Mouse (Mus musculus): ENCODE measurements around the gene Id3. TPM values are rescaled to one million over a fixed set of nuclear protein-coding genes. Genes with fewer than 3 reads are reported as not detected.

Id3 gene
- polyA plus RNA-seq, 1 experiment from 2014 or later: 292 TPM

GRCm38 (mm10) chr4:136144126-136144926 is 1.0 kb downstream of the Id3 start:
- Histone ChIP-seq H3K9ac (peak overlapping the region; percentile 78), H3K36me3 (no peaks in the 10 kb centered on the region), H3K4me3 (replicated peaks) (peak overlapping the region; percentile 70), H3K4me2 (peak overlapping the region; percentile 71), H3K9me3 (no peaks in the 10 kb centered on the region), H3K27ac (peak overlapping the region; percentile 94), H3K27me3 (replicated peaks) (no peaks in the 10 kb centered on the region), H3K4me1 (peaks cover 54% of the 10 kb centered on the region)
- WGBS: under 1% methylated on average over 50 of the region's 50 CpGs
- no peak; the same call in 1 of the 2 replicates for ATAC-seq (ENCODE audit: insufficient read depth, low FRiP score, low read depth)

GRCm38 (mm10) chr4:136144927-136145292 is 1.6 kb downstream of the Id3 start:
- Histone ChIP-seq H3K4me2 (peak overlapping the region; percentile 71), H3K27ac (peak overlapping the region; percentile 94), H3K9ac (peak overlapping the region; percentile 78), H3K9me3 (no peaks in the 10 kb centered on the region), H3K36me3 (no peaks in the 10 kb centered on the region), H3K4me3 (replicated peaks) (peak overlapping the region; percentile 70), H3K4me1 (peaks cover 48% of the 10 kb centered on the region), H3K27me3 (replicated peaks) (no peaks in the 10 kb centered on the region)
- WGBS: under 1% methylated on average over 11 of the region's 11 CpGs
- ATAC-seq (ENCODE audit: insufficient read depth, low FRiP score, low read depth): no peak

GRCm38 (mm10) chr4:136145362-136145885 is 2.1 kb downstream of the Id3 start:
- no peaks in the 10 kb centered on the region for H3K9me3 ChIP-seq
- no peaks in the 10 kb centered on the region for H3K36me3 ChIP-seq
- H3K27me3 ChIP-seq (replicated peaks): no peaks in the 10 kb centered on the region
- peak overlapping the region; percentile 71 for H3K4me2 ChIP-seq
- WGBS: 12% methylated on average over 11 of the region's 11 CpGs
- no peak for ATAC-seq (ENCODE audit: insufficient read depth, low FRiP score, low read depth)
- H3K4me3 ChIP-seq (replicated peaks): peak overlapping the region; percentile 70
- H3K27ac ChIP-seq: peak overlapping the region; percentile 94
- H3K4me1 ChIP-seq: peaks cover 48% of the 10 kb centered on the region
- peak overlapping the region; percentile 78 for H3K9ac ChIP-seq

GRCm38 (mm10) chr4:136145991-136146711 is 2.9 kb downstream of the Id3 start:
- Histone ChIP-seq H3K9ac (peak overlapping the region; percentile 78; the same call in 1 of the 2 replicates), H3K36me3 (no peaks in the 10 kb centered on the region), H3K4me1 (peaks cover 43% of the 10 kb centered on the region), H3K4me3 (replicated peaks) (peak overlapping the region; percentile 70), H3K4me2 (peak overlapping the region; percentile 71), H3K27ac (peak overlapping the region; percentile 94), H3K9me3 (no peaks in the 10 kb centered on the region), H3K27me3 (replicated peaks) (no peaks in the 10 kb centered on the region)
- WGBS: 23% methylated on average over 7 of the region's 7 CpGs
- ATAC-seq (ENCODE audit: insufficient read depth, low FRiP score, low read depth): no peak

- Histone ChIP-seq H3K4me2 (peak overlapping the region; percentile 71), H3K9ac (no peak overlapping the region; the same call in 1 of the 2 replicates), H3K27ac (peak overlapping the region; percentile 94), H3K9me3 (no peaks in the 10 kb centered on the region), H3K36me3 (no peaks in the 10 kb centered on the region), H3K4me3 (replicated peaks) (peak overlapping the region; percentile 70), H3K27me3 (replicated peaks) (no peaks in the 10 kb centered on the region), H3K4me1 (peaks cover 38% of the 10 kb centered on the region)
- ATAC-seq (ENCODE audit: insufficient read depth, low FRiP score, low read depth): no peak
- WGBS: 18% methylated on average over 6 of the region's 6 CpGs
Observed at GRCm38 (mm10) chr4:136146712-136147154, 3.4 kb downstream of the Id3 start.

- WGBS: 1% methylated on average over 29 of the region's 48 CpGs
Observed at GRCm38 (mm10) chr4:136147436-136148135, 4.3 kb downstream of the Id3 start.

GRCm38 (mm10) chr4:136148342-136149044 is 5.2 kb downstream of the Id3 start:
- no peaks in the 10 kb centered on the region for H3K27me3 ChIP-seq (replicated peaks)
- no peak; the same call in 1 of the 2 replicates for ATAC-seq (ENCODE audit: insufficient read depth, low FRiP score, low read depth)
- peak overlapping the region; percentile 71 for H3K4me2 ChIP-seq
- H3K27ac ChIP-seq: peak overlapping the region; percentile 94
- peak overlapping the region; percentile 30 for H3K4me3 ChIP-seq (replicated peaks)
- no peak overlapping the region for H3K9ac ChIP-seq
- 8% methylated on average over 31 of the region's 31 CpGs for WGBS
- no peaks in the 10 kb centered on the region for H3K9me3 ChIP-seq
- H3K36me3 ChIP-seq: no peaks in the 10 kb centered on the region
- peaks cover 24% of the 10 kb centered on the region for H3K4me1 ChIP-seq

More at GRCm38 (mm10) chr4:136147436-136148135, 4.3 kb downstream of the Id3 start:
- peak; percentile 68 for ATAC-seq (ENCODE audit: insufficient read depth, low FRiP score, low read depth)
- no peak overlapping the region for H3K9ac ChIP-seq
- peak overlapping the region; percentile 30 for H3K4me3 ChIP-seq (replicated peaks)
- peak overlapping the region; percentile 94 for H3K27ac ChIP-seq
- no peaks in the 10 kb centered on the region for H3K9me3 ChIP-seq
- no peaks in the 10 kb centered on the region for H3K36me3 ChIP-seq
- peaks cover 29% of the 10 kb centered on the region for H3K4me1 ChIP-seq
- no peaks in the 10 kb centered on the region for H3K27me3 ChIP-seq (replicated peaks)
- peak overlapping the region; percentile 71 for H3K4me2 ChIP-seq

- no peaks in the 10 kb centered on the region for H3K36me3 ChIP-seq
- H3K4me1 ChIP-seq: peaks cover 24% of the 10 kb centered on the region
- H3K4me2 ChIP-seq: no peak overlapping the region
- ATAC-seq (ENCODE audit: insufficient read depth, low FRiP score, low read depth): no peak
- peak overlapping the region; percentile 94 for H3K27ac ChIP-seq
- no peaks in the 10 kb centered on the region for H3K27me3 ChIP-seq (replicated peaks)
- no peak overlapping the region for H3K4me3 ChIP-seq (replicated peaks)
- no peak overlapping the region for H3K9ac ChIP-seq
- WGBS: 82% methylated on average over 2 of the region's 2 CpGs
- H3K9me3 ChIP-seq: no peaks in the 10 kb centered on the region
Observed at GRCm38 (mm10) chr4:136149045-136149379, 5.7 kb downstream of the Id3 start.

- no peaks in the 10 kb centered on the region for H3K9me3 ChIP-seq
- ATAC-seq (ENCODE audit: insufficient read depth, low FRiP score, low read depth): no peak
- H3K4me1 ChIP-seq: peaks cover 24% of the 10 kb centered on the region
- no peaks in the 10 kb centered on the region for H3K36me3 ChIP-seq
- 41% methylated on average over 3 of the region's 3 CpGs for WGBS
- H3K4me3 ChIP-seq (replicated peaks): no peak overlapping the region
- no peak overlapping the region for H3K27ac ChIP-seq
- H3K9ac ChIP-seq: no peak overlapping the region
- no peak overlapping the region for H3K4me2 ChIP-seq
- H3K27me3 ChIP-seq (replicated peaks): no peaks in the 10 kb centered on the region
Observed at GRCm38 (mm10) chr4:136149734-136150133, 6.4 kb downstream of the Id3 start.

GRCm38 (mm10) chr4:136150596-136150995 is 7.3 kb downstream of the Id3 start:
- Histone ChIP-seq H3K4me1 (peaks cover 23% of the 10 kb centered on the region), H3K4me2 (no peak overlapping the region), H3K9ac (no peak overlapping the region), H3K4me3 (replicated peaks) (no peak overlapping the region), H3K27me3 (replicated peaks) (no peaks in the 10 kb centered on the region), H3K27ac (no peak overlapping the region), H3K9me3 (no peaks in the 10 kb centered on the region), H3K36me3 (no peaks in the 10 kb centered on the region)
- 69% methylated on average over 4 of the region's 4 CpGs for WGBS
- ATAC-seq (ENCODE audit: insufficient read depth, low FRiP score, low read depth): no peak

- Histone ChIP-seq H3K4me2 (no peak overlapping the region), H3K9me3 (no peaks in the 10 kb centered on the region), H3K27me3 (replicated peaks) (no peaks in the 10 kb centered on the region), H3K4me3 (replicated peaks) (no peak overlapping the region), H3K36me3 (no peaks in the 10 kb centered on the region), H3K4me1 (peaks cover 9% of the 10 kb centered on the region; the same call in 1 of the 2 replicates), H3K27ac (no peak overlapping the region), H3K9ac (no peak overlapping the region)
- WGBS: 84% methylated on average over 4 of the region's 4 CpGs
- no peak for ATAC-seq (ENCODE audit: insufficient read depth, low FRiP score, low read depth)
Observed at GRCm38 (mm10) chr4:136152821-136153220, 9.5 kb downstream of the Id3 start.

All from stomach, embryonic 15.5 days (tissue).